Mouse (Mus musculus) gastrocnemius, adult 2 months (tissue): ENCODE measurements at regions not wholly inside any gene's neighbourhood (a gene's known extent, or its start where the extent isn't known, plus 50 kb on each side); places are given as distances from the start of the nearest gene placed in this dataset.

ENCODE experiments used
- DNase-seq: peaks from one replicate; pipeline ENCODE4 v3.0.0; 2022
- H3K27ac ChIP-seq: fragments of 200-600 bp; 2 replicates; pipeline ENCODE4 v1.8.1; 2022; ENCODE audit warnings: mild to moderate bottlenecking
- H3K4me3 ChIP-seq: fragments of 200-600 bp; 2 replicates; pipeline ENCODE4 v1.8.1; 2022; ENCODE audit warnings: mild to moderate bottlenecking, moderate library complexity
- CTCF ChIP-seq: fragments of 200-600 bp; IDR thresholded peaks from 2 replicates; pipeline ENCODE4 v1.8.1; 2022; ENCODE audit warnings: antibody characterized with exemption, mild to moderate bottlenecking, moderate library complexity
- intact Hi-C: fragments of 180-260 bp; cut with DNase I; formaldehyde crosslinking; loops from one replicate; pipeline ENCODE4 v1.15.1; 2025

- intact Hi-C loops, result no loop called here
- no peak overlapping the region for H3K27ac ChIP-seq
- DNase-seq, result no peak
- no peak for TF ChIP-seq CTCF
- H3K4me3 ChIP-seq, result no peak overlapping the region
Measured at GRCm38 (mm10) chr10:96757311-96757710, 140.5 kb downstream of the Btg1 start.

- no peak overlapping the region for H3K4me3 ChIP-seq
- H3K27ac ChIP-seq, result no peak overlapping the region
- intact Hi-C loops, result no loop called here
- no peak for DNase-seq
- no peak for TF ChIP-seq CTCF
Measured at GRCm38 (mm10) chr10:96761601-96762000, 144.8 kb downstream of the Btg1 start.

- TF ChIP-seq CTCF, result no peak
- Histone ChIP-seq H3K4me3 (no peak overlapping the region), H3K27ac (no peak overlapping the region)
- intact Hi-C loops, result no loop called here
- no peak for DNase-seq
Measured at GRCm38 (mm10) chr10:96765626-96766025, 148.8 kb downstream of the Btg1 start.

GRCm38 (mm10) chr10:96778220-96778619 lies 161.4 kb downstream of the Btg1 start:
- TF ChIP-seq CTCF, result no peak
- Histone ChIP-seq H3K27ac (no peak overlapping the region), H3K4me3 (no peak overlapping the region)
- intact Hi-C loops, result no loop called here
- no peak for DNase-seq

GRCm38 (mm10) chr10:96783966-96784365 lies 167.2 kb downstream of the Btg1 start:
- intact Hi-C loops, result no loop called here
- H3K4me3 ChIP-seq, result no peak overlapping the region
- no peak for DNase-seq
- no peak overlapping the region for H3K27ac ChIP-seq
- TF ChIP-seq CTCF, result no peak

GRCm38 (mm10) chr10:96786903-96787571 lies 170.2 kb downstream of the Btg1 start:
- no peak for DNase-seq

GRCm38 (mm10) chr10:96787572-96787946 lies 170.8 kb downstream of the Btg1 start:
- no peak for DNase-seq
- intact Hi-C loops, result no loop called here
- no peak for TF ChIP-seq CTCF
- H3K27ac ChIP-seq, result no peak overlapping the region
- H3K4me3 ChIP-seq, result no peak overlapping the region

More at GRCm38 (mm10) chr10:96786903-96787571, 170.2 kb downstream of the Btg1 start:
- Histone ChIP-seq H3K27ac (no peak overlapping the region), H3K4me3 (no peak overlapping the region)
- intact Hi-C loops, result no loop called here
- no peak for TF ChIP-seq CTCF

- intact Hi-C loops, result no loop called here
Measured at GRCm38 (mm10) chr10:96788352-96789016, 171.7 kb downstream of the Btg1 start.

GRCm38 (mm10) chr10:96797116-96797515 lies 180.3 kb downstream of the Btg1 start:
- Histone ChIP-seq H3K27ac (no peak overlapping the region), H3K4me3 (no peak overlapping the region)
- intact Hi-C loops, result no loop called here
- no peak for DNase-seq
- TF ChIP-seq CTCF, result no peak

More at GRCm38 (mm10) chr10:96788352-96789016, 171.7 kb downstream of the Btg1 start:
- no peak for DNase-seq
- Histone ChIP-seq H3K4me3 (no peak overlapping the region), H3K27ac (no peak overlapping the region)
- no peak for TF ChIP-seq CTCF

- no peak overlapping the region for H3K4me3 ChIP-seq
- intact Hi-C loops, result no loop called here
- no peak for DNase-seq
- TF ChIP-seq CTCF, result no peak
- H3K27ac ChIP-seq, result no peak overlapping the region
Measured at GRCm38 (mm10) chr10:96800801-96801200, 184.0 kb downstream of the Btg1 start.

- intact Hi-C loops, result no loop called here
- no peak overlapping the region for H3K27ac ChIP-seq
- no peak for DNase-seq
Measured at GRCm38 (mm10) chr10:96804030-96804784, 187.4 kb downstream of the Btg1 start.

GRCm38 (mm10) chr10:96806579-96806978 lies 189.8 kb downstream of the Btg1 start:
- intact Hi-C loops, result no loop called here
- Histone ChIP-seq H3K27ac (no peak overlapping the region), H3K4me3 (no peak overlapping the region)
- no peak for TF ChIP-seq CTCF
- DNase-seq, result no peak

More at GRCm38 (mm10) chr10:96804030-96804784, 187.4 kb downstream of the Btg1 start:
- no peak for TF ChIP-seq CTCF
- H3K4me3 ChIP-seq, result no peak overlapping the region

GRCm38 (mm10) chr10:96821852-96822251 lies 205.0 kb downstream of the Btg1 start:
- TF ChIP-seq CTCF, result no peak

More at GRCm38 (mm10) chr10:96821852-96822251, 205.0 kb downstream of the Btg1 start:
- H3K4me3 ChIP-seq, result no peak overlapping the region
- no peak for DNase-seq
- peak overlapping the region; percentile 52 for H3K27ac ChIP-seq
- intact Hi-C loops, result loop anchor here (5.0 kb wide), 1 partner anchor 200 kb away; no protein-coding TSS in a partner anchor
